Mouse (Mus musculus) forebrain, embryonic 12.5 days (tissue): Measurements from ENCODE around the gene Tmem240. TPM values are rescaled to one million over a fixed set of nuclear protein-coding genes. Genes with fewer than 3 reads are reported as not detected.

ENCODE experiments used
- ATAC-seq: fragments of 200-750 bp; cut with Nextera tagmentation; 2 replicates; pipeline ENCODE4 v1.8.0; 2017; ENCODE audit warnings: moderate TSS enrichment; ENCODE audit not compliant: low FRiP score
- H3K27ac ChIP-seq: fragments of 300-500 bp; sonication (generic); 2 replicates; pipeline ENCODE4 v1.5.1; 2016; ENCODE audit warnings: mild to moderate bottlenecking
- H3K27me3 ChIP-seq: fragments of 300-500 bp; sonication (generic); 2 replicates; pipeline ENCODE4 v1.6.1; 2016; ENCODE audit warnings: mild to moderate bottlenecking
- H3K36me3 ChIP-seq: fragments of 300-500 bp; sonication (generic); replicated peaks from 2 replicates; pipeline ENCODE4 v1.6.1; 2016; ENCODE audit warnings: mild to moderate bottlenecking
- H3K4me1 ChIP-seq: fragments of 300-500 bp; sonication (generic); 2 replicates; pipeline ENCODE4 v1.6.1; 2016
- H3K4me2 ChIP-seq: fragments of 300-500 bp; sonication (generic); 2 replicates; pipeline ENCODE4 v1.6.1; 2016; ENCODE audit warnings: mild to moderate bottlenecking, moderate library complexity
- H3K4me3 ChIP-seq: fragments of 300-500 bp; sonication (generic); replicated peaks from 2 replicates; pipeline ENCODE4 v1.5.1; 2016; ENCODE audit warnings: mild to moderate bottlenecking
- H3K9ac ChIP-seq: fragments of 300-500 bp; sonication (generic); 2 replicates; pipeline ENCODE4 v1.6.1; 2016; ENCODE audit warnings: mild to moderate bottlenecking
- H3K9me3 ChIP-seq: fragments of 300-500 bp; sonication (generic); 2 replicates; pipeline ENCODE4 v1.6.1; 2016
- WGBS: fragments of 180-500 bp; shearing (Covaris S2); methylation state at CpG from one replicate; pipeline ENCODE4 v1.1.7; 2016; 5-methylcytosine and 5-hydroxymethylcytosine counted together
- polyA plus RNA-seq: library from polyadenylated mRNA; unstranded; fragments of >200 nt; fragmentation: Nextera tagmentation; extraction: Ambion mirVana; gene quantifications from 2 replicates; pipeline ENCODE4 v1.2.1, GENCODE M21; 2016

Tmem240 gene
- polyA plus RNA-seq, 1 experiment from 2014 or later = 3.2 TPM

- ATAC-seq = peak; percentile 95
- Histone ChIP-seq H3K36me3 (no peaks in the 10 kb centered on the region; the same call in 1 of the 2 replicates), H3K9me3 (no peaks in the 10 kb centered on the region), H3K27me3 (no peaks in the 10 kb centered on the region), H3K4me1 (peaks cover 16% of the 10 kb centered on the region), H3K4me3 (peak within 1 kb of the TSS; percentile 93), H3K9ac (peak within 1 kb of the TSS; percentile 87), H3K27ac (peak within 1 kb of the TSS; percentile 96), H3K4me2 (peak within 1 kb of the TSS; percentile 71)
- under 1% methylated on average over 83 of the region's 83 CpGs for WGBS
These were observed 29.6 kb upstream of the Tmem240 start, which contains the start of gene Ssu72 for GRCm38 (mm10) chr4:155704721-155705591. TSS of gene Ssu72 (plus strand) at chr4:155704800.

GRCm38 (mm10) chr4:155705592-155705929 is 29.0 kb upstream of the Tmem240 start:
- H3K27me3 ChIP-seq = no peaks in the 10 kb centered on the region
- H3K9ac ChIP-seq = peak overlapping the region; percentile 87
- H3K4me3 ChIP-seq = peak overlapping the region; percentile 93
- H3K27ac ChIP-seq = peak overlapping the region; percentile 96
- peak overlapping the region; percentile 71 for H3K4me2 ChIP-seq
- no peaks in the 10 kb centered on the region; the same call in 1 of the 2 replicates for H3K36me3 ChIP-seq
- peaks cover 16% of the 10 kb centered on the region for H3K4me1 ChIP-seq
- under 1% methylated on average over 19 of the region's 19 CpGs for WGBS
- ATAC-seq = no peak
- H3K9me3 ChIP-seq = no peaks in the 10 kb centered on the region

GRCm38 (mm10) chr4:155708582-155708981 is 26.0 kb upstream of the Tmem240 start:
- Histone ChIP-seq H3K4me1 (peaks cover 16% of the 10 kb centered on the region), H3K9ac (no peak overlapping the region), H3K4me3 (no peak overlapping the region), H3K36me3 (no peaks in the 10 kb centered on the region; the same call in 1 of the 2 replicates), H3K27me3 (no peaks in the 10 kb centered on the region), H3K4me2 (no peak overlapping the region), H3K27ac (no peak overlapping the region), H3K9me3 (no peaks in the 10 kb centered on the region)
- 93% methylated on average over 2 of the region's 2 CpGs for WGBS
- no peak for ATAC-seq

- no peak overlapping the region for H3K4me2 ChIP-seq
- H3K9ac ChIP-seq = no peak overlapping the region
- H3K9me3 ChIP-seq = no peaks in the 10 kb centered on the region
- H3K27me3 ChIP-seq = no peaks in the 10 kb centered on the region
- ATAC-seq = no peak
- H3K4me3 ChIP-seq = no peak overlapping the region
- no peak overlapping the region for H3K27ac ChIP-seq
- peaks cover 16% of the 10 kb centered on the region for H3K4me1 ChIP-seq
- no peaks in the 10 kb centered on the region; the same call in 1 of the 2 replicates for H3K36me3 ChIP-seq
These were observed 25.6 kb upstream of the Tmem240 start for GRCm38 (mm10) chr4:155708988-155709387.

GRCm38 (mm10) chr4:155710521-155711252 is 23.9 kb upstream of the Tmem240 start:
- 49% methylated on average over 6 of the region's 6 CpGs for WGBS

GRCm38 (mm10) chr4:155721668-155722083 is 12.9 kb upstream of the Tmem240 start:
- no peak for ATAC-seq

More at GRCm38 (mm10) chr4:155710521-155711252, 23.9 kb upstream of the Tmem240 start:
- Histone ChIP-seq H3K27me3 (no peaks in the 10 kb centered on the region), H3K4me3 (no peak overlapping the region), H3K4me1 (peaks cover 12% of the 10 kb centered on the region), H3K9ac (no peak overlapping the region), H3K36me3 (peaks cover 10% of the 10 kb centered on the region), H3K9me3 (no peaks in the 10 kb centered on the region), H3K27ac (no peak overlapping the region), H3K4me2 (no peak overlapping the region)
- ATAC-seq = no peak

GRCm38 (mm10) chr4:155727993-155728392 is 6.6 kb upstream of the Tmem240 start:
- 0 out of 2 replicates have a peak, but pooled peaks cover 1% of the 10 kb centered on the region for H3K4me1 ChIP-seq
- ATAC-seq = no peak
- H3K27ac ChIP-seq = no peak overlapping the region

More at GRCm38 (mm10) chr4:155721668-155722083, 12.9 kb upstream of the Tmem240 start:
- H3K4me3 ChIP-seq = no peak overlapping the region
- WGBS = 72% methylated on average over 4 of the region's 4 CpGs
- H3K4me2 ChIP-seq = no peak overlapping the region
- peaks cover 24% of the 10 kb centered on the region for H3K36me3 ChIP-seq
- H3K27me3 ChIP-seq = no peaks in the 10 kb centered on the region
- H3K4me1 ChIP-seq = no peaks in the 10 kb centered on the region
- no peak overlapping the region for H3K27ac ChIP-seq
- no peaks in the 10 kb centered on the region for H3K9me3 ChIP-seq
- H3K9ac ChIP-seq = no peak overlapping the region

GRCm38 (mm10) chr4:155733267-155733666 is 1.3 kb upstream of the Tmem240 start:
- Histone ChIP-seq H3K9ac (0 out of 2 replicates have a peak overlapping the region, but pooled peaks have one; percentile 92), H3K4me3 (no peak overlapping the region), H3K27ac (no peak overlapping the region), H3K4me1 (peaks cover 29% of the 10 kb centered on the region), H3K27me3 (no peaks in the 10 kb centered on the region), H3K4me2 (no peak overlapping the region), H3K36me3 (peaks cover 21% of the 10 kb centered on the region), H3K9me3 (no peaks in the 10 kb centered on the region)
- no peak for ATAC-seq
- 90% methylated on average over 10 of the region's 10 CpGs for WGBS

More at GRCm38 (mm10) chr4:155727993-155728392, 6.6 kb upstream of the Tmem240 start:
- H3K9ac ChIP-seq = no peak overlapping the region
- no peak overlapping the region for H3K4me2 ChIP-seq
- no peaks in the 10 kb centered on the region for H3K27me3 ChIP-seq
- WGBS = 80% methylated on average over 2 of the region's 2 CpGs
- no peaks in the 10 kb centered on the region for H3K9me3 ChIP-seq
- H3K4me3 ChIP-seq = no peak overlapping the region
- peaks cover 25% of the 10 kb centered on the region for H3K36me3 ChIP-seq

GRCm38 (mm10) chr4:155734951-155735702 is 527 bp downstream of the Tmem240 start:
- peak overlapping the region; percentile 91 for H3K4me2 ChIP-seq
- H3K9me3 ChIP-seq = no peaks in the 10 kb centered on the region
- peak overlapping the region; percentile 92 for H3K9ac ChIP-seq
- peaks cover 29% of the 10 kb centered on the region for H3K4me1 ChIP-seq
- H3K36me3 ChIP-seq = peaks cover 28% of the 10 kb centered on the region
- H3K27ac ChIP-seq = peak overlapping the region; percentile 91
- WGBS = 1% methylated on average over 44 of the region's 79 CpGs
- peak overlapping the region; percentile 79 for H3K4me3 ChIP-seq
- ATAC-seq = peak; percentile 71
- H3K27me3 ChIP-seq = no peaks in the 10 kb centered on the region

- Histone ChIP-seq H3K36me3 (peaks cover 34% of the 10 kb centered on the region), H3K4me3 (peak overlapping the region; percentile 79), H3K27me3 (no peaks in the 10 kb centered on the region), H3K4me1 (peaks cover 29% of the 10 kb centered on the region), H3K9me3 (no peaks in the 10 kb centered on the region), H3K4me2 (peak overlapping the region; percentile 91), H3K27ac (peak overlapping the region; percentile 91), H3K9ac (peak overlapping the region; percentile 92)
- WGBS = 70% methylated on average over 5 of the region's 5 CpGs
- peak; percentile 1; the same call in 1 of the 2 replicates for ATAC-seq
These were observed 1.2 kb downstream of the Tmem240 start for GRCm38 (mm10) chr4:155735788-155736187.

- ATAC-seq = no peak
- H3K4me3 ChIP-seq = no peak overlapping the region
- H3K27ac ChIP-seq = no peak overlapping the region
- WGBS = 93% methylated on average over 5 of the region's 5 CpGs
- peaks cover 38% of the 10 kb centered on the region for H3K36me3 ChIP-seq
- H3K4me2 ChIP-seq = peak overlapping the region; percentile 91; the same call in 1 of the 2 replicates
- no peaks in the 10 kb centered on the region for H3K27me3 ChIP-seq
- H3K4me1 ChIP-seq = peaks cover 29% of the 10 kb centered on the region
- H3K9me3 ChIP-seq = no peaks in the 10 kb centered on the region
- H3K9ac ChIP-seq = no peak overlapping the region
These were observed 1.8 kb downstream of the Tmem240 start for GRCm38 (mm10) chr4:155736421-155736820.
